Mouse (Mus musculus) v-Abl transformed pro-B cells (cell line): ENCODE data around the gene AU040320.

Experiments
- in situ Hi-C, 2 experiments: fragments of 400-800 bp; cut with MboI; formaldehyde crosslinking; loops; one replicate each; pipeline ENCODE4 v1.15.1; 2025; ENCODE audit not compliant: unreplicated experiment in 2 of 2

The AU040320 gene

GRCm38 (mm10) chr4:126753268-126754230 lies at the start of gene AU040320, which contains the start of gene Ncdn:
Gene AU040320, plus strand, starts transcription at chr4:126753544.
Gene Ncdn, minus strand, starts transcription at chr4:126753438.
- in situ Hi-C loops = loop anchor here in 1 of 2 experiments (10.0 kb wide), 1 partner anchor 491 kb away; the partner anchor contains the start of gene Smim12

GRCm38 (mm10) chr4:126706630-126707438 lies 46.5 kb upstream of the AU040320 start:
- in situ Hi-C loops = no loop called here

DNA sequence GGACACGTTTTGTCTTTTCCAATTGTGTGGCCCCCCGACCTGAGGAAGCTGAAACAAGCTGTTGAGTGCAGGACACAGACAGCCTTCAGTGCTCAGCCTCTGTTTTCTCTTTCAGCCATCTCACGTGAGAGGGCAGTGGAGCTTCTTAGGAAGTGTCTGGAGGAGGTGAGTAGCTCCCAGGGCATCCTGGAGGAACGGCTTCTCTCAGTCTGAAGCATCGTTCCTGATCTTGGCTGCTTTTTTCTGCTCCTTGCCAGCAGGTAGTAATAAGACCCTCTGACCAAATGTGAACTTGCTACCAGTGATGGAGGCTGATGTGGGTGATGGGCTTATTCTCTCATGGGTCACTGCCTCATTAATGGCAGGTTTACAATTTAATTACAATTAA lies 45.9 kb upstream of the AU040320 start:
- in situ Hi-C loops = no loop called here

DNA sequence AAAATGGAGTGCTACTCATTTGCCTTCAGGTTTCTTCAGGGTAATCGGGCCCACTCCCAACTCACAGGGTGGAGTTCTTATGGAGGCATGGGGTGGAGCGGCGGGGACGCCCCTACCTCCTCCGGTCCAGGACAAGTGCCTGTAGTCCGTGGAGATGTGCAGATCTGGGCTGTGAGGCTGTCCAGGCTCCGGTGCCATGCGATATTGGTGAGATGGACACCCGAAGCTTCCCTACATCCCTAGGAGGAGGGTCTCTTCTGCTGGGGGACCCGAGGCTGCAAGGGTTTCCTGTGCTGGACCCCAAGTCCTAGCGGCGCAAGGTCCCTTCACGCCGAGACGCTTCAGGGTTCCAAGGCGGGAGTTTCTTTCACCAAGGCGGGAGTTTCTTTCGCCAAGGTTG lies 21.2 kb upstream of the AU040320 start:
- in situ Hi-C loops = loop anchor here in 1 of 2 experiments (25.0 kb wide), 1 partner anchor 505 kb away; the partner anchor contains the start of gene Smim12

GRCm38 (mm10) chr4:126732531-126733380 lies 20.6 kb upstream of the AU040320 start:
- in situ Hi-C loops = loop anchor here in 1 of 2 experiments (25.0 kb wide), 1 partner anchor 505 kb away; the partner anchor contains the start of gene Smim12

- in situ Hi-C loops = loop anchor here in 1 of 2 experiments (25.0 kb wide), 1 partner anchor 503 kb away; the partner anchor contains the start of gene Smim12
These were observed 19.2 kb upstream of the AU040320 start for GRCm38 (mm10) chr4:126734001-126734603.

DNA sequence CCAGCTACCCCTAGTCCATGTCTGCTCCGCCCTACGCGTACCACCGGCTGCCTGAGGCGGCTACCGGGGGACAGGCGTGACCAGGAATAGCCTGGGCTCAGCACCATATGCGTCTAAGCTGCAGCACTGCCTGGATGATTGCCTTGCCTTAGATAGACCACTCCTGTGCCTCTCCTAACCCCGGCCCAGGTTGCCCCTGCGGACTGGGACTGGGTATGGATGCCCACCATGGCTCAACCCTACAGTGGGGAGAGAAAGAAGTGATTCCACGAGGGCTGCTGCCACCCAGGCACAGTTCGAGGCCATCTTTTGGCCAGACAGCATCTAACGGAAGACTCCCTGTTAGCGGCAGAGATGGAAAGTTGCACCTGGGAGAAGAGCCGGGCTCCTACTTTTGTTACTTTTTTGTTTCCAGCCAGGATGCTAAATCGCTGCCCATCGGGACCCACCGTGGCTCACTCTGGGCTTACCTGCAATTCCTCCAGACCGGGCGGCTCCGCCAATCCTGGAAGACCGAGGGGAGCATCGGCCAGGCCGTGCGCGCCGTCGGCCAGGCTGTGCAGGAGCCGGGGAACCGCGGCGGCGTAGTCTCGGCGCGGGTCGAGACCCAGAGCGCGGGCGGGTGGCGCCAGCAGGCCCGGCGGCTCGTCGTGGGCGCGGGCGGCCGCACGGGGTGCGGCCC lies 18.5 kb upstream of the AU040320 start:
- in situ Hi-C loops = loop anchor here (5.0 to 25.0 kb wide), 2 partner anchors 128 to 502 kb away; partner anchors contain the start of genes 5730409E04Rik (in 1 of the 2) and Smim12 (in 1 of the 2)

GRCm38 (mm10) chr4:126735382-126736000 lies 17.9 kb upstream of the AU040320 start:
- in situ Hi-C loops = loop anchor here (5.0 to 25.0 kb wide), 2 partner anchors 128 to 502 kb away; partner anchors contain the start of genes 5730409E04Rik (in 1 of the 2) and Smim12 (in 1 of the 2)

GRCm38 (mm10) chr4:126736001-126736414 lies 17.3 kb upstream of the AU040320 start, which contains the start of gene Tfap2e:
Gene Tfap2e, minus strand, starts transcription at chr4:126736240.
- in situ Hi-C loops = loop anchor here (5.0 to 25.0 kb wide), 2 partner anchors 129 to 501 kb away; partner anchors contain the start of genes 5730409E04Rik (in 1 of the 2) and Smim12 (in 1 of the 2)

DNA sequence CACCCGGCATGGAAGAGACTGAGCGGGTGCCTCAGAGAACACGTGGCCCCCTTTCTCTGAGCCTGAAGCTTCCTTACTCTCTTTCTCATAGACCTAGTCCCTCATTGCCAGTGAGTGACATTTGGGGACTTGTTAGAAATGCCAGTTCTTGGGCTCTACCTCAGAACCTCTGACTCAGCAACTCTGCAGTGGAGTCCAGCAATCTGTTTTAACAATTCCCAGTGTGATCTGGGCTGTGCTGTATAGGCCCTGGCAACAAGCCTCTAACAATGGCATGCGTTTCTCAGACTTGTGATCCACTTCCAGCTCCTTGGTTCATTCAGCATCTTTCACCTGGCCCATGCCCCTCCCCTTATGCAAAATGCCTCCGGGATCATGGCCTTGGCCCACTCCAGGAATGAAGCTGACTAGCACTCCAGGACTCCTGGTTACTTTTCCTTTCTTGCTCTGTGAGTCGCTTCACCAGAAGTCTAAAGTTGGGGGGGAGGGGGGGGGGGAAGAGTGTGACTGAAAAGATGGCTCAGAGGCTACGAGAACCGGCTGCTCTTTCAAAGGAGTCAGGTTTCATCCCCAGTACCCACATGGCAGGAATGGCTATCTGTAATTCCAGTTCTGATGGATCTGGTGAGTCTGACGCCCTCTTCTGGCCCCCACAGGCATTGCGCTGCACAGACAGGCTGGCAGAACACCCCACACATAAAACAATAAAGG lies 13.2 kb upstream of the AU040320 start:
- in situ Hi-C loops = loop anchor here (5.0 to 25.0 kb wide), 3 partner anchors 133 to 497 kb away; partner anchors contain the start of genes 5730409E04Rik (in 1 of the 2) and Smim12 (in 1 of the 2)

GRCm38 (mm10) chr4:126741448-126741847 lies 11.9 kb upstream of the AU040320 start:
- in situ Hi-C loops = loop anchor here in 1 of 2 experiments (5.0 to 25.0 kb wide), 2 partner anchors 144 to 496 kb away; partner anchors contain the start of gene Smim12

DNA sequence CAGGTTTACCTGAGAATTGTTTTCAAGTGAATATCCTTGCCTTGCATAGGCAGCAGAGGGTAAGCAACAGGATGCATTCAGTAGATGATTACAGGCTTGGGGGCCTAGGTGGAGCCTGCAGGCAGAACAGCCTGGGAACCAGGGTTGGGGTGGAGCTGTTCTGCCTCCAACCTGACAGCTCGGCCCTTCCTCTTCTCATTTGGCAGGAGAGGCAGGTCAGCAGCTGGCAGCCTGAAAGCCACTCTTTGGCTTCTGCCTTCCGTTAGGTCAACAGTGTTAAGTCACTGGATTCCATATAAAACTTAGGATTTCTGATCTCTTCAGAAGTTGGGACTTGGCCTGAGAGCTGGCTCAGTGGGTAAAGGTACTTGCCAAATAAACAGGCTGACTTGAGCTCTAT lies 10.4 kb upstream of the AU040320 start:
- in situ Hi-C loops = loop anchor here in 1 of 2 experiments (5.0 to 25.0 kb wide), 2 partner anchors 146 to 494 kb away; partner anchors contain the start of gene Smim12

DNA sequence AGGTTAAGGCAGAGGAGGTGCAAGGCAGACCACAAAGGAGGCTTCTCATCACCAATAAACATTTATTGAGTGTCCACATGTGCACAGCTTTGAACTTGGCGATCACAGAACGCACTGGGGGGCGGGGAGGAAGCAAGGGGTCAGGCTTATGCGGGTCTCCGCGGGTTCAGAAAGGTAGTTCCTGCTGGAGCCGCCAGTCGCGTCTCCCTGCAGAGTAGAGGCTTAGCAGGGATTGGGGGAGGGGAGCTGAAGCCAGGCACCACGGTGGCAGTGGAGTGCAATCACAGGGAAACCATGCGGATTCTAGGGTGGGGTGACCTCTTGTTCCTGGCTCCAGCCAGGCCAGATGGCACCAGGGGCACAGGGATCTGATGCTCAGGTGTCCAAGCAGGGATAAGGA lies 9.6 kb upstream of the AU040320 start:
- in situ Hi-C loops = loop anchor here in 1 of 2 experiments (5.0 to 25.0 kb wide), 2 partner anchors 146 to 494 kb away; partner anchors contain the start of gene Smim12

GRCm38 (mm10) chr4:126744831-126745230 lies 8.5 kb upstream of the AU040320 start:
- in situ Hi-C loops = loop anchor here (5.0 to 25.0 kb wide), 5 partner anchors 92 to 492 kb away; partner anchors contain the start of genes Clspn (in 2 of the 2) and Smim12 (in 1 of the 2)

GRCm38 (mm10) chr4:126745506-126746193 lies 7.7 kb upstream of the AU040320 start:
- in situ Hi-C loops = loop anchor here (5.0 to 25.0 kb wide), 4 partner anchors 92 to 492 kb away; partner anchors contain the start of genes Clspn (in 2 of the 2) and Smim12 (in 1 of the 2)
